Mouse (Mus musculus) brain, embryonic 14.5 days (tissue): ENCODE measurements around the gene Supt5.

Experiments
- CTCF ChIP-seq: fragments of 200-500 bp; IDR thresholded peaks from 2 replicates; pipeline ENCODE4 v1.5.1; 2012; ENCODE audit warnings: inconsistent platforms, mild to moderate bottlenecking, moderate library complexity, borderline replicate concordance; ENCODE audit not compliant: insufficient read depth, insufficient read length; ENCODE audit errors: extremely low read depth
- POLR2A ChIP-seq: fragments of 200-500 bp; IDR thresholded peaks from 2 replicates; pipeline ENCODE4 v1.6.1; 2012; ENCODE audit warnings: mild to moderate bottlenecking, inconsistent platforms, borderline replicate concordance; ENCODE audit not compliant: poor library complexity, insufficient read depth, insufficient read length, severe bottlenecking; ENCODE audit errors: extremely low read depth

DNA sequence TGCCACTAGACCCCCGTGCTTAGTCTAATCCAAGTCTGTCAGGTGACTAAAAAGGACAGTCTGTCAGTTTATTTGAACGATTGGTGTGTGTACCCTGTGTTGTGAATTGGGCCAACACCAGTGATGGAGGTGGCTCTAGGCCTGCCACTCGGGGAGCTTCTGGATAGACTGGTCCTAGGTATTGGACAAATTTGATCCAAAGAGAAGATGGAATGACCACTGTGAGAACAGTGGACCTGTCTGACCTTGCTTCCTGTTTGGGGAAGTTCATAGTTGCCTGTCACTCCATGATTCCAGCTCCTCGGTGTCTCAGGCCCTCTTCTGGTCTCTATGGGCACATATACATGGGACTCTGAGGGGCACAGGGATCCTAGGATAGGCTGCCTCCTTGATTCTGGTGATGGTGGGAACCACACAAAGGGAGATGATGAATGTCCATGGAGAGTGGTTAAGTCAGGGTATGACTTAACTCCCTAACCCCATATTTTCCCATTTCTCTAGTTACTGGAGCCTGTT, 13.2 kb upstream of the Supt5 start:
- no peak for TF ChIP-seq CTCF
- no peak for TF ChIP-seq POLR2A
